Mouse (Mus musculus) embryonic facial prominence, embryonic 11.5 days (tissue): ENCODE results near the gene Krtap3-3. TPM values are rescaled to one million over a fixed set of nuclear protein-coding genes. Genes with fewer than 3 reads are reported as not detected.

Experiments used
- ATAC-seq: fragments of 200-750 bp; cut with Nextera tagmentation; replicated peaks from 2 replicates; pipeline ENCODE4 v1.8.0; 2017; ENCODE audit warnings: low read depth; ENCODE audit not compliant: insufficient number of reproducible peaks, low FRiP score, low TSS enrichment
- DNase-seq: peaks from one replicate; pipeline ENCODE4 v3.0.0-alpha.2; 2015; ENCODE audit warnings: low spot score
- H3K27ac ChIP-seq: fragments of 300-500 bp; sonication (generic); replicated peaks from 2 replicates; pipeline ENCODE4 v1.5.1; 2014; ENCODE audit warnings: mild to moderate bottlenecking, low read depth, low read length, control low read depth
- H3K27me3 ChIP-seq: fragments of 300-500 bp; sonication (generic); 2 replicates; pipeline ENCODE4 v1.6.1; 2014; ENCODE audit warnings: mild to moderate bottlenecking, low read length, moderate library complexity, mixed read lengths; ENCODE audit not compliant: control insufficient read depth, insufficient read depth
- H3K36me3 ChIP-seq: fragments of 300-500 bp; sonication (generic); replicated peaks from 2 replicates; pipeline ENCODE4 v1.6.1; 2014; ENCODE audit warnings: low read depth, mild to moderate bottlenecking, low read length, moderate library complexity, mixed read lengths; ENCODE audit not compliant: control insufficient read depth, insufficient read depth
- H3K4me1 ChIP-seq: fragments of 300-500 bp; sonication (generic); 2 replicates; pipeline ENCODE4 v1.6.1; 2014; ENCODE audit warnings: low read length, mixed read lengths; ENCODE audit not compliant: control insufficient read depth, insufficient read depth
- H3K4me2 ChIP-seq: fragments of 300-500 bp; sonication (generic); 2 replicates; pipeline ENCODE4 v1.6.1; 2014; ENCODE audit warnings: low read depth, mild to moderate bottlenecking, control low read depth, low read length, moderate library complexity
- H3K4me3 ChIP-seq: fragments of 300-500 bp; sonication (generic); 2 replicates; pipeline ENCODE4 v1.5.1; 2014; ENCODE audit warnings: low read depth, low read length, control low read depth
- H3K9ac ChIP-seq: fragments of 300-500 bp; sonication (generic); replicated peaks from 2 replicates; pipeline ENCODE4 v1.6.1; 2014; ENCODE audit warnings: mild to moderate bottlenecking, control low read depth, low read length
- H3K9me3 ChIP-seq: fragments of 300-500 bp; sonication (generic); replicated peaks from 2 replicates; pipeline ENCODE4 v1.6.1; 2016; ENCODE audit warnings: mild to moderate bottlenecking, low read length, inconsistent platforms, mixed read lengths; ENCODE audit not compliant: control insufficient read depth
- WGBS: fragments of 180-500 bp; shearing (Covaris S2); extraction: QIAGEN DNeasy Blood & Tissue Kit; methylation state at CpG from one replicate; pipeline ENCODE4 v1.1.7; 2014; 5-methylcytosine and 5-hydroxymethylcytosine counted together
- polyA plus RNA-seq: library from polyadenylated mRNA; unstranded; fragments of >200 nt; fragmentation: Nextera tagmentation; extraction: Ambion mirVana; gene quantifications from 2 replicates; pipeline ENCODE4 v1.2.1, GENCODE M21; 2014

The Krtap3-3 gene
- polyA plus RNA-seq, 1 experiment from 2014 or later, result not detected

GRCm38 (mm10) chr11:99574106-99574505 is 23.4 kb upstream of the Krtap3-3 start:
- H3K9ac ChIP-seq, result 0 out of 2 replicates have a peak overlapping the region, but pooled peaks have one; percentile 6
- H3K4me3 ChIP-seq, result no peak overlapping the region
- WGBS, result 6% methylated on average over 7 of the region's 7 CpGs
- H3K36me3 ChIP-seq, result no peaks in the 10 kb centered on the region
- ATAC-seq (peak; percentile 65; the same call in 1 of the 2 replicates), DNase-seq (peak; percentile 89)
- no peak overlapping the region for H3K27ac ChIP-seq
- no peaks in the 10 kb centered on the region for H3K9me3 ChIP-seq
- no peak overlapping the region for H3K4me2 ChIP-seq
- H3K27me3 ChIP-seq, result no peaks in the 10 kb centered on the region
- no peaks in the 10 kb centered on the region for H3K4me1 ChIP-seq

DNA sequence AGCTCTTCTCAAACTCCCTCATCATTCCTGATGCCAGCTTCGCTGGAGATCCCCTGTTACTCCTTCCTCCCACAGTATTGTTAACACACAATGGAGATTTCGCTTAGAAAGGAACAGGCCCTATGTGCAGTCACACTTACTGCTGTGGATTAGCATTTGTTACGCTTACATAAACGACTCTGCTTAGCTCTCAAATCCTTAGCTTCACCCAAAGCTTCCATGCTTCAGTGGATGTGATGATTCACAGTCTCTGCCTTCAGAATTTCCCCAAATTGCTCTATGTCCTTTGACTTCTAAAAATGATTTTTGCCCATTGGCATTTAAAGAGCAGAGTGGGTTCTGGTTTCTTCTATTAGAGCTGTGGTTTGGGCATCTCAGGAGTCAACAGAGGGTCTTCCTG is 22.5 kb upstream of the Krtap3-3 start:
- H3K4me3 ChIP-seq, result no peak overlapping the region
- H3K9ac ChIP-seq, result no peak overlapping the region
- H3K36me3 ChIP-seq, result no peaks in the 10 kb centered on the region
- no peaks in the 10 kb centered on the region for H3K4me1 ChIP-seq
- H3K9me3 ChIP-seq, result no peaks in the 10 kb centered on the region
- no peak overlapping the region for H3K4me2 ChIP-seq
- DNase-seq (no peak), ATAC-seq (no peak)
- 54% methylated on average over 4 of the region's 4 CpGs for WGBS
- no peaks in the 10 kb centered on the region for H3K27me3 ChIP-seq
- no peak overlapping the region for H3K27ac ChIP-seq

DNA sequence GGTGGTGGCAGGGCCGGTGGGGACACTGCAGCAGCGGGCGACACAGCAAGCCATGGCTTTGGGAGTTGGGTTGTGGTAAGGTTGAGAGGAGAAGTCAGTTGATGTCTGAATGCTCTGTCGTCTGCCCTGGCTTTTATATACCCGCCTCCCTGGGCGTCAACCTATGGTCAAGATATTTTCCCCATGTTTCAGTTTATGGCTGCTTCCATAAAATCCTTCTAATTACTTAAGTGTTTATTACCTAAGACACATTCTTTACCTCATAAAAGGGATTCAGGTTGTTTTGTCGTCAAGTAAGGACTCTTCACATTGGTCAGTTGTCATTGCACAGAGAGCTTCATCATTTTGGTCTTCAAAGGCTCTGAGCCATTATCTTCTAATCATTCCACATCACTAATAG is 15.9 kb upstream of the Krtap3-3 start, which contains the start of gene Krtap3-1:
Gene Krtap3-1, minus strand, starts transcription at position 101 of the 400 bp plus-strand sequence.
- ATAC-seq, result no peak
- Histone ChIP-seq H3K4me1 (no peaks in the 10 kb centered on the region), H3K4me2 (no peak within 1 kb of the TSS), H3K36me3 (no peaks in the 10 kb centered on the region), H3K9me3 (no peaks in the 10 kb centered on the region), H3K9ac (no peak within 1 kb of the TSS), H3K27ac (no peak within 1 kb of the TSS), H3K4me3 (no peak within 1 kb of the TSS), H3K27me3 (no peaks in the 10 kb centered on the region)
- no peak for DNase-seq
- 91% methylated on average over 7 of the region's 7 CpGs for WGBS

DNA sequence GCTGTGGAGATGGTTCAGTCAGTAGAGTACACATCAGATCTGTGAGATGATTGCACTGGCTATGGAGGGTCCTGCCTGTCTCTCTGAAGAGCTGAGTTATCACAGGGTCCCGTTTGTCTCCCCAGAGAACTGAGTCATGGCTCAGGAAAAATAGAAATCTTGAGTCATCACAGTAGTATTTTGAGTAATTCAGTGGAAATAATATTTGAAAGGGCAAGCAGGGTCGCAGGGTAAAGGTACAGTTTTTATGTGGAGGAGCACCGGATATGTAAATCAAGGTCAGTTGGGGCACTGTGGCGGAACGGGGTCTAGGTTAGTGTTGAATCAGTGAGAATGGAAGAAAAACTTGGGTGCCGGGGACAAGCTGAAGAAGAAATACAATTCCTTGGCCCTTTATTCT is 11.9 kb upstream of the Krtap3-3 start:
- WGBS, result 78% methylated on average over 6 of the region's 6 CpGs
- H3K4me3 ChIP-seq, result no peak overlapping the region
- no peaks in the 10 kb centered on the region for H3K4me1 ChIP-seq
- DNase-seq, result no peak
- ATAC-seq, result no peak
- H3K27ac ChIP-seq, result no peak overlapping the region
- H3K27me3 ChIP-seq, result no peaks in the 10 kb centered on the region
- H3K9me3 ChIP-seq, result no peaks in the 10 kb centered on the region
- no peaks in the 10 kb centered on the region for H3K36me3 ChIP-seq
- no peak overlapping the region for H3K4me2 ChIP-seq
- no peak overlapping the region for H3K9ac ChIP-seq

- Histone ChIP-seq H3K9me3 (no peaks in the 10 kb centered on the region), H3K4me3 (no peak within 1 kb of the TSS), H3K36me3 (no peaks in the 10 kb centered on the region), H3K4me2 (no peak within 1 kb of the TSS), H3K27ac (no peak within 1 kb of the TSS), H3K4me1 (no peaks in the 10 kb centered on the region), H3K27me3 (no peaks in the 10 kb centered on the region), H3K9ac (no peak within 1 kb of the TSS)
- ATAC-seq, result no peak
- DNase-seq, result no peak
- WGBS, result 90% methylated on average over 9 of the region's 9 CpGs
Observed at GRCm38 (mm10) chr11:99559366-99559765, 8.7 kb upstream of the Krtap3-3 start, which contains the start of gene Gm11939. Gene Gm11939, minus strand, starts transcription at chr11:99559466.

DNA sequence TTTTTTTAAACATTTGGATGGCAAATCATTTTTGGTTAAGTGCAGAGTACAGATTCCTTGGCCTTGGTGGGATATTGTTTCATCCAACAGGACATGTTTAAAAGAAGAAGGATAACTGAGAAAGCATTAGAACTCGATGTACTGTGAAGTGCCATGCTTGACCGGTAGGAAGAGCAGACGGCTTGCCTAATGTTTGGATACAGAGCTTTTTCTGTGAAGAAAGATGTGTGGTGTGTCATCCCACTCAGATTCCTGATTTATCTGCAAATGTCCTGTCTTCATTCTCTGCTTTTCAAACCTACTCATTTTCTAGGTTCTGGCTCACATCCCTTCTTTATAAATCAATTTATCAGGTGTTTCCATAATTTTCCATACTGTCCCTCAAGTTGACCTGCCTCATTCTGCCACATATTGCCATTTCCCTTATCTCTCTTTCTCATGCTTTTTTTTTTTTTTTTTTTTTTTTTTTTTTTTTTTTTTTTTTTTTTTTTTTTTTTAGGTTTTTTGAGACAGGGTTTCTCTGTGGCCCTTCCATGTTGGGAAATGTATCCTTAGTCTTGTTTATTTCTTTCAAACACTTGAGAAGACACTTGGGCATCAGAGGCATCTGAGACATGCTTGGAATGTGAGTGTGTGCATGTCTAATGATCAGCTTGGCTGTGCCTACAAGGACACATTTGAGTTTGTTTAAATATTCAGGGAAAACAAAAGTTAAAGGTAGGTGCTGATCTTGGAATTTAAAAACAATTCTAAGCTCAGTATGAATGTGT is 7.5 kb upstream of the Krtap3-3 start:
- no peaks in the 10 kb centered on the region for H3K9me3 ChIP-seq
- H3K27ac ChIP-seq, result no peak overlapping the region
- DNase-seq, result no peak
- ATAC-seq, result no peak
- WGBS, result 65% methylated on average over 3 of the region's 3 CpGs
- H3K4me1 ChIP-seq, result no peaks in the 10 kb centered on the region
- H3K9ac ChIP-seq, result no peak overlapping the region
- H3K27me3 ChIP-seq, result no peaks in the 10 kb centered on the region
- H3K36me3 ChIP-seq, result no peaks in the 10 kb centered on the region
- H3K4me3 ChIP-seq, result no peak overlapping the region
- H3K4me2 ChIP-seq, result no peak overlapping the region

DNA sequence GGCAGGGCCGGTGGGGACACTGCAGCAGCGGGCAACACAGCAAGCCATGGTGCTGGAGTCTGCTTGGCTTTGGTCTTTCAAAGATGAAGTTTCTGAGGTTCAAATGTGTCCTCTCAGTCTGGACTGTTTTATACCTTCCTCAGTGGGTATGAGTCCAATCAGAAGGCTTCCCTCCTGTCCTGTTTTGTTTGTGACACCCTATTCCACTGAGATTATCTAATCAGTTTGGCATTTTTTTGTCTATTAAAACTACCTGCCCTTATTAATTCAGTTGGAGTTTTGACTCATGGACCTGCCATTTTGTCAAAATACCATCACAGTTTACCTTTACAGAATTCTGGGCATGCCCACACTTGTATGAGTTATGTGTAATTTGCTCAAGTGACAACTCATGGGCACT is 6.1 kb upstream of the Krtap3-3 start, which contains the start of gene Krtap3-2:
Gene Krtap3-2, minus strand, starts transcription at position 101 of the 400 bp plus-strand sequence.
- Histone ChIP-seq H3K4me1 (no peaks in the 10 kb centered on the region), H3K36me3 (no peaks in the 10 kb centered on the region), H3K27ac (no peak within 1 kb of the TSS), H3K4me2 (no peak within 1 kb of the TSS), H3K9me3 (no peaks in the 10 kb centered on the region), H3K27me3 (no peaks in the 10 kb centered on the region), H3K4me3 (no peak within 1 kb of the TSS), H3K9ac (no peak within 1 kb of the TSS)
- no peak for DNase-seq
- ATAC-seq, result no peak
- 78% methylated on average over 1 of the region's 2 CpGs for WGBS

GRCm38 (mm10) chr11:99556195-99556594 is 5.5 kb upstream of the Krtap3-3 start:
- Histone ChIP-seq H3K9me3 (no peaks in the 10 kb centered on the region), H3K36me3 (no peaks in the 10 kb centered on the region), H3K27ac (no peak overlapping the region), H3K4me1 (no peaks in the 10 kb centered on the region), H3K4me2 (no peak overlapping the region), H3K9ac (no peak overlapping the region), H3K27me3 (no peaks in the 10 kb centered on the region), H3K4me3 (no peak overlapping the region)
- DNase-seq (no peak), ATAC-seq (no peak)
- WGBS, result 88% methylated on average over 2 of the region's 2 CpGs
